Mouse (Mus musculus): Measurements from ENCODE around the gene Smgc. TPM values are rescaled to one million over a fixed set of nuclear protein-coding genes. Genes with fewer than 3 reads are reported as not detected.
"Not testable (repeated sequence)": the region's sequence is repeated elsewhere in the genome, so short reads cannot be mapped to it uniquely, and the experiment has no call there.

Gene Smgc
- not detected in 2 replicates for polyA plus RNA-seq (2016; fragmentation: Nextera tagmentation; extraction: Ambion mirVana)

DNA sequence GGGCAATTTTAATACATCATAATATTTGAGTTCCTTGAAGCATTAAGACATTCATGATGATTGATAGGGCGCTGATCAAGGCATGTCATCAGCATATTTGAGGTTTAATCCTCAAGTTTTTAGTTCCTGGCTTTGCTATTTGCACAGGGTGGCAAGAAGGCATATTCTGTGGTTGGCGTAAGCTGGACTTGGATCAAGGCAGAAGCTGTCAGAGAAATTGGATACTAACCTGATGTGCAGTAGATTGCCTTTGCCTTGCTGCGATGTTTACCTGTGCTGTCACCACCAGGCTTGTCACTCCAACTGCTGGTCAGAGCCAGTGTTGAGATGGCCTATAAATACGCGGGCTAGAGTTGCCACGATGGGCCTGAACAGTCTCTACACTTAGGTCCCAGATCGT, at the start of gene Smgc:
Gene Smgc (plus strand): TSS at position 301 of the 400 bp plus-strand sequence.
- no peaks in the 10 kb centered on the region for H3K27me3 ChIP-seq
- no peak for ATAC-seq (ENCODE audit: low FRiP score, low read depth)
- H3K9me3 ChIP-seq: no peaks in the 10 kb centered on the region
- 91% methylated on average over 7 of the region's 7 CpGs for whole genome bisulfite sequencing
- H3K9ac ChIP-seq (replicated peaks): no peak within 1 kb of the TSS
- no peaks in the 10 kb centered on the region for H3K36me3 ChIP-seq
- H3K4me2 ChIP-seq (replicated peaks): no peak within 1 kb of the TSS
- H3K27ac ChIP-seq (replicated peaks): no peak within 1 kb of the TSS
- H3K4me1 ChIP-seq: no peaks in the 10 kb centered on the region
- no peak within 1 kb of the TSS for H3K4me3 ChIP-seq

- ATAC-seq (ENCODE audit: low FRiP score, low read depth): no peak
- Histone ChIP-seq H3K27me3 (no peaks in the 10 kb centered on the region), H3K4me2 (replicated peaks) (no peak overlapping the region), H3K4me1 (no peaks in the 10 kb centered on the region), H3K27ac (replicated peaks) (no peak overlapping the region), H3K36me3 (no peaks in the 10 kb centered on the region), H3K9me3 (0 out of 2 replicates have a peak, but pooled peaks cover 4% of the 10 kb centered on the region), H3K4me3 (no peak overlapping the region), H3K9ac (replicated peaks) (no peak overlapping the region)
- 90% methylated on average over 11 of the region's 11 CpGs for WGBS
These were observed 49.7 kb upstream of the Smgc start for GRCm38 (mm10) chr15:91788338-91788737.

DNA sequence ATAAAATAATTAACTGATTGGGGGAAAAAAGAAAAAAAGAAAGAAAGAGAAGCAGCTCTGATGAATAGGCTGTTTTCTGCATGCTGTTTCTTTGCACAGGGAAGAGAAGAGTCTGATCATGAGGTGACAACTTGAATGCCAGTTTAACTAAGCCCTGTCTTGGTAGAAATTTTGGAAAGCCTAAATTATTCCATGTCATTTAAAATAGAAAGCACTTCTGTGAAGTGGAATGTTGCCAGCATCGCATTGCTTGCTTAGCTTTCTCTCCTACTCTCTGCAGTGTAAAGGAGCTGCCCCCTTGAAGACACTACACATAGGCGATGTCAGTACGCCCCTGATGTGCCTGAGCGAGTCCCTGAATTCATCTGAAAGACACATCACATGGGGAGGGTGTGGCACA, 31.6 kb upstream of the Smgc start:
- Histone ChIP-seq H3K27me3 (no peaks in the 10 kb centered on the region), H3K9ac (replicated peaks) (no peak overlapping the region), H3K9me3 (no peaks in the 10 kb centered on the region), H3K27ac (replicated peaks) (no peak overlapping the region), H3K4me2 (replicated peaks) (no peak overlapping the region), H3K4me1 (no peaks in the 10 kb centered on the region), H3K36me3 (no peaks in the 10 kb centered on the region), H3K4me3 (no peak overlapping the region)
- no peak for ATAC-seq (ENCODE audit: low FRiP score, low read depth)
- WGBS: 83% methylated on average over 4 of the region's 4 CpGs

DNA sequence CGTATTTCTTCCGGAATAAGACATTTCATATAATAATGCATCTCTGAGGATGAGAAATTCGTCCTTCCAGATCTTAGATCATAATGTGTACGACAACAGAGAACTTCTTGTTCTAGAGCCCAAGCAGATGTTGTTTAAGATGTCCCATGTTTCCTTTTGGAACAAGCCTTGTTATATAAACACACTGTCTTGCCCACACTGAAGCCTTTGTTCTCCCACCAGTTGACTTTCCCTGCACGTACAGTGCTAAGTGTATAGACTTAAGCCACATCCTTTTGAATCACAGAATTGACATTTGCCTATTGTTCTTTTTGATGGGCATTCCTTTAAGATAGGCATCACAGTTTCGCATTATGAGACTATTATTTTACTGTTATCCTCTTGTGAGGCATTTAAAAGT, 2.7 kb upstream of the Smgc start:
- Histone ChIP-seq H3K4me3 (no peak overlapping the region), H3K4me1 (no peaks in the 10 kb centered on the region), H3K27ac (replicated peaks) (no peak overlapping the region), H3K9ac (replicated peaks) (no peak overlapping the region), H3K9me3 (no peaks in the 10 kb centered on the region), H3K27me3 (no peaks in the 10 kb centered on the region), H3K36me3 (no peaks in the 10 kb centered on the region), H3K4me2 (replicated peaks) (no peak overlapping the region)
- 78% methylated on average over 6 of the region's 6 CpGs for WGBS
- no peak for ATAC-seq (ENCODE audit: low FRiP score, low read depth)

DNA sequence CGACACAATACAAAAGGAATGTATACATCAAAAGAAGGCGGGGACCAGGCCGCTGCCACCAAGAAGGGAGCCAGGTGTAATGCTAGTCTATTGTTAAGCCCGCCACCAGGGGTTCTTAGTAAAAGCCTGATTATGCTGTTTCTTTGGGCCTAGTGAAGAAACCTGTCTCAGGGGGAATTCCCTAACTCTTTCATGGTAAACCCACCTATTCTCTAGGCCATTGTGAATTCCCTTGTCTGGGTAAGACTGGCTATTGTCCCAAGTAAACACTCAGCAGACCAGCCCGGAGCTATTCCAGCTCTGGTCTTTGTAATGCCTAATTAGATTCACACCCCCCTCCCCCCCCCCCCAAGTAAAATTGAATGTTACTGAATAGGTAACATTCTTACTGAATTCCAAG, 26.1 kb downstream of the Smgc start:
- 9% methylated on average over 5 of the region's 5 CpGs for WGBS
- not testable (repeated sequence) for H3K9me3 ChIP-seq; H3K27me3 ChIP-seq; ATAC-seq (ENCODE audit: low FRiP score, low read depth); H3K4me2 ChIP-seq (replicated peaks); H3K36me3 ChIP-seq; H3K27ac ChIP-seq (replicated peaks); H3K9ac ChIP-seq (replicated peaks); H3K4me1 ChIP-seq; H3K4me3 ChIP-seq

GRCm38 (mm10) chr15:91900245-91900644, 62.2 kb downstream of the Smgc start:
- ATAC-seq (ENCODE audit: low FRiP score, low read depth): no peak
- H3K36me3 ChIP-seq: no peaks in the 10 kb centered on the region
- H3K27ac ChIP-seq (replicated peaks): no peak overlapping the region
- no peak overlapping the region for H3K9ac ChIP-seq (replicated peaks)
- no peaks in the 10 kb centered on the region for H3K9me3 ChIP-seq
- no peaks in the 10 kb centered on the region for H3K27me3 ChIP-seq
- H3K4me1 ChIP-seq: no peaks in the 10 kb centered on the region
- 67% methylated on average over 6 of the region's 6 CpGs for WGBS
- H3K4me2 ChIP-seq (replicated peaks): no peak overlapping the region
- H3K4me3 ChIP-seq: no peak overlapping the region

DNA sequence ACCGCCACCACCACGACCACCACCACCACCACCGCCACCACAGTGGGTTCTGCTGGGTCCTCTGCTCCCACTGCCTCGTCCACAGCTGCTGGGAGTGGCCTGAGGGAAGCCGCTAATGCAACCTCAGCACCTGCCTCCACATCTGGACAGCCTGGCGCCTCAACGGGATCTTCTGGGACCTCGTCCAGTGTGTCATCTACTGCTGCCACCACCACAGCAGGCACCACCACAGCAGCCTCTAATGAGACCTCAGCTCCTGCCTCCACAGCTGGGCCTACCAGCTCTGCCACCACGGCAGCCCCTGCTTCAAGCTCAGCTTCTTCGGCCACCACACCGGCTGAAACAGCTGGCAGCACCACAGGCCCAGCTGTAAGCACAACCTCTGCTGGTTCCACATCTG, 69.0 kb downstream of the Smgc start:
- ATAC-seq (ENCODE audit: low FRiP score, low read depth); H3K27ac ChIP-seq (replicated peaks); H3K9me3 ChIP-seq; H3K36me3 ChIP-seq; H3K4me3 ChIP-seq; H3K4me2 ChIP-seq (replicated peaks); H3K4me1 ChIP-seq; H3K27me3 ChIP-seq; H3K9ac ChIP-seq (replicated peaks): not testable (repeated sequence)
- 100% methylated on average over 1 of the region's 11 CpGs for WGBS

Other genes with a start within 250 kb of the Smgc start
- 3.1 and 4.0 TPM in 2 replicates for gene Lrrk2, start 165.1 kb upstream of the Smgc start, polyA plus RNA-seq (2016; fragmentation: Nextera tagmentation; extraction: Ambion mirVana)
- gene Cntn1, start 212.9 kb downstream of the Smgc start, polyA plus RNA-seq (2016; fragmentation: Nextera tagmentation; extraction: Ambion mirVana): 6.2 and 9.0 TPM in 2 replicates